Comparison of ENCODE assay signal across 11 mouse cellular contexts in genomic region chrX:69364198-69364597, GRCm38 (mm10). TPM values are rescaled to one million over a fixed set of nuclear protein-coding genes. Genes with fewer than 3 reads are reported as not detected.
DNase-seq lines count a peak whose midpoint lies in the region; ATAC-seq lines count a peak whose summit lies in the region.
"Had no signal": no experiment of that assay in that cellular context is flagged by ENCODE, and none has a peak within 500 bp of the region (broad histone marks: within the 10 kb centered on the region; RNA-seq: fewer than 3 reads in every experiment).

No protein-coding gene starts in this region.

- no peak overlapping the region for H3K27ac ChIP-seq in hindbrain, embryonic 11.5 days (ENCODE audit: low read depth, low read length)
- no peak overlapping the region for H3K27ac ChIP-seq in midbrain, embryonic 15.5 days
- H3K27ac ChIP-seq: left cerebral cortex, adult 2 months had no signal

- no peaks in the 10 kb centered on the region for H3K36me3 ChIP-seq in hindbrain, embryonic 11.5 days (ENCODE audit: control insufficient read depth, insufficient read depth, low read length)
- H3K36me3 ChIP-seq in midbrain, embryonic 15.5 days (replicated peaks), result no peaks in the 10 kb centered on the region

- H3K4me3 ChIP-seq in hindbrain, embryonic 11.5 days (ENCODE audit: low read depth, low read length), result no peak overlapping the region
- no peak overlapping the region for H3K4me3 ChIP-seq in midbrain, embryonic 15.5 days
- H3K4me3 ChIP-seq: left cerebral cortex, adult 2 months had no signal

- peak; percentile 6 for DNase-seq in kidney, adult 9 months
- DNase-seq in kidney, adult 18-20 months, result no peak
- peak; percentile 27 for DNase-seq in embryo, embryonic 9.5 days (ENCODE audit: extremely low spot score)
- peak; percentile 11 for DNase-seq in hindbrain, embryonic 11.5 days (ENCODE audit: low spot score)
- no peak for DNase-seq in right cerebral cortex, postnatal 4 days
- no peak for DNase-seq in urinary bladder, adult 2 months (ENCODE audit: low spot score)
- DNase-seq in spleen, postnatal 14 days (ENCODE audit: low spot score in 2 of 2), result no peak
- DNase-seq: cerebellum, adult 18-20 months had no signal

- no peak overlapping the region for H3K4me2 ChIP-seq in hindbrain, embryonic 11.5 days (replicated peaks; ENCODE audit: low read depth, low read length)
- peak overlapping the region; percentile 15 for H3K4me2 ChIP-seq in midbrain, embryonic 15.5 days

- no peak overlapping the region for H3K9ac ChIP-seq in hindbrain, embryonic 11.5 days (ENCODE audit: low read depth, low read length)
- H3K9ac ChIP-seq in midbrain, embryonic 15.5 days, result no peak overlapping the region

- H3K9me3 ChIP-seq in hindbrain, embryonic 11.5 days (ENCODE audit: control insufficient read depth, low read length), result no peaks in the 10 kb centered on the region
- H3K9me3 ChIP-seq in midbrain, embryonic 15.5 days, result no peaks in the 10 kb centered on the region

- H3K27me3 ChIP-seq in hindbrain, embryonic 11.5 days (ENCODE audit: control insufficient read depth, insufficient read depth, low read length), result no peaks in the 10 kb centered on the region
- no peaks in the 10 kb centered on the region for H3K27me3 ChIP-seq in midbrain, embryonic 15.5 days (replicated peaks)

- WGBS in hindbrain, embryonic 11.5 days, result 8% methylated on average over 2 of the region's 2 CpGs
- 11% methylated on average over 2 of the region's 2 CpGs for WGBS in midbrain, embryonic 15.5 days

- ATAC-seq in hindbrain, embryonic 11.5 days (ENCODE audit: low FRiP score), result no peak
- no peak for ATAC-seq in midbrain, embryonic 15.5 days (replicated peaks)
- ATAC-seq: activated CD4-positive, CD25-positive, alpha-beta regulatory T cell, adult 4 months had no signal

- no peaks in the 10 kb centered on the region for H3K4me1 ChIP-seq in hindbrain, embryonic 11.5 days (replicated peaks; ENCODE audit: control insufficient read depth, insufficient read depth, low read length)
- H3K4me1 ChIP-seq in midbrain, embryonic 15.5 days, result 0 out of 2 replicates have a peak, but pooled peaks cover 4% of the 10 kb centered on the region

RNA-seq across cellular contexts. Expression of gene Aff2, which starts 4.1 kb away (rescaled TPM):
- polyA plus RNA-seq in hindbrain, embryonic 11.5 days (2014; fragmentation: Nextera tagmentation; extraction: Ambion mirVana), result 10.4 and 15.0 TPM in 2 replicates
- polyA plus RNA-seq in midbrain, embryonic 15.5 days (2015; fragmentation: Nextera tagmentation; extraction: Ambion mirVana), result 17.7 and 17.8 TPM in 2 replicates
- polyA plus RNA-seq in urinary bladder, adult 2 months (2012; rRNA removed), result 1.4 and 3.2 TPM in 2 replicates

Comparison
In these comparisons a context has a peak if more than half of its experiments do, and no peak if none do; other contexts are left out.
1. DNase-seq: peak in kidney, adult 9 months (single experiment), embryo, embryonic 9.5 days (single experiment) and hindbrain, embryonic 11.5 days (single experiment); none in kidney, adult 18-20 months (single experiment), right cerebral cortex, postnatal 4 days (single experiment), urinary bladder, adult 2 months (single experiment) and spleen, postnatal 14 days (0 of 2).